Mouse (Mus musculus) cerebellum, adult 2 months (tissue): Measurements from ENCODE around the gene Klhl10.

Source experiments
- CTCF ChIP-seq: fragments of 200-500 bp; IDR thresholded peaks from 2 replicates; pipeline ENCODE4 v1.5.1; 2011; ENCODE audit warnings: low read depth, mild to moderate bottlenecking, control low read depth, low read length, moderate library complexity, borderline replicate concordance; ENCODE audit not compliant: insufficient read depth
- POLR2A ChIP-seq: fragments of 200-500 bp; IDR thresholded peaks from 2 replicates; pipeline ENCODE4 v1.6.1; 2011; ENCODE audit warnings: low read length, control low read depth, borderline replicate concordance; ENCODE audit not compliant: insufficient read depth

- TF ChIP-seq CTCF = no peak
- TF ChIP-seq POLR2A = 0 out of 2 replicates have a peak, but pooled peaks have one; percentile 22
Measured at GRCm38 (mm10) chr11:100396886-100397599, 44.7 kb upstream of the Klhl10 start.
